Mouse (Mus musculus) brain, embryonic 14.5 days (tissue): ENCODE measurements around the gene Rasef.

Experiments used
- CTCF ChIP-seq: fragments of 200-500 bp; IDR thresholded peaks from 2 replicates; pipeline ENCODE4 v1.5.1; 2012; ENCODE audit warnings: inconsistent platforms, mild to moderate bottlenecking, moderate library complexity, borderline replicate concordance; ENCODE audit not compliant: insufficient read depth, insufficient read length; ENCODE audit errors: extremely low read depth
- POLR2A ChIP-seq: fragments of 200-500 bp; IDR thresholded peaks from 2 replicates; pipeline ENCODE4 v1.6.1; 2012; ENCODE audit warnings: mild to moderate bottlenecking, inconsistent platforms, borderline replicate concordance; ENCODE audit not compliant: poor library complexity, insufficient read depth, insufficient read length, severe bottlenecking; ENCODE audit errors: extremely low read depth

DNA sequence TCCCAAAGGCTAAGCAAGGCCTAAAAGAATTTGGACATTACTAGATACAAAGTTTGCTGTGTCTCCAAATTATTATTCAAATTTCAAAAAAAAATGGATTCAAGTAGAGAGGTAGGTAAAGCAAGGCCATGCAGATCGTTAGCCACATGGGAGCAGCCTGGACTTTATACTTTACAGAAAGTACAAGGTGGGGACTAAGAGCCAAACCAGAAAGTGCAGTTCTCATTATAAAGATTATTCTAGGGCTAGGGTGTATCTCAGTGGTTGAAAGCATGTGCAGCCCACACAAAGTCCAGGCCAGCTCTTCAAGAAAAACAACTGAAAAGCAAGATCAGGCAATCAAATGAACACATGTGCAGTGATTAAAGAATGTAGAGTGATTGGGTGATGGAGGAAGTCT, 72.0 kb downstream of the Rasef start:
- no peak for TF ChIP-seq POLR2A
- TF ChIP-seq CTCF, result no peak
